Mouse (Mus musculus): Measurements from ENCODE around the gene 0610030E20Rik. TPM values are rescaled to one million over a fixed set of nuclear protein-coding genes. Genes with fewer than 3 reads are reported as not detected.

The 0610030E20Rik gene
- polyA plus RNA-seq, 1 experiment from 2014 or later = 20.2 TPM

GRCm38 (mm10) chr6:72355066-72355911, 8.2 kb downstream of the 0610030E20Rik start, which contains the start of gene Tmem150a:
TSS of gene Tmem150a (plus strand) at chr6:72355447.
- ATAC-seq (ENCODE audit: insufficient number of reproducible peaks, low FRiP score, low TSS enrichment, low read depth) = peak; percentile 81
- DNase-seq (ENCODE audit: low spot score) = peak; percentile 81
- Histone ChIP-seq H3K4me3 (ENCODE audit: low read depth, low read length) (peak within 1 kb of the TSS; percentile 59), H3K9me3 (ENCODE audit: control insufficient read depth, low read length) (no peaks in the 10 kb centered on the region), H3K9ac (ENCODE audit: low read length) (peak within 1 kb of the TSS; percentile 68), H3K4me1 (ENCODE audit: control insufficient read depth, insufficient read depth, low read length) (peaks cover 7% of the 10 kb centered on the region; the same call in 1 of the 2 replicates), H3K27me3 (ENCODE audit: control insufficient read depth, insufficient read depth, low read length) (no peaks in the 10 kb centered on the region), H3K4me2 (ENCODE audit: low read depth, severe bottlenecking) (peak within 1 kb of the TSS; percentile 95), H3K36me3 (ENCODE audit: control insufficient read depth, insufficient read depth, low read length) (peaks cover 6% of the 10 kb centered on the region), H3K27ac (replicated peaks; ENCODE audit: low read depth, low read length) (no peak within 1 kb of the TSS)
- under 1% methylated on average over 70 of the region's 71 CpGs for WGBS

- no peak; the same call in 1 of the 2 replicates for ATAC-seq (ENCODE audit: insufficient number of reproducible peaks, low FRiP score, low TSS enrichment, low read depth)
- Histone ChIP-seq H3K27ac (replicated peaks; ENCODE audit: low read depth, low read length) (no peak overlapping the region), H3K4me1 (ENCODE audit: control insufficient read depth, insufficient read depth, low read length) (peaks cover 7% of the 10 kb centered on the region; the same call in 1 of the 2 replicates), H3K9me3 (ENCODE audit: control insufficient read depth, low read length) (no peaks in the 10 kb centered on the region), H3K36me3 (ENCODE audit: control insufficient read depth, insufficient read depth, low read length) (peaks cover 6% of the 10 kb centered on the region), H3K9ac (ENCODE audit: low read length) (peak overlapping the region; percentile 68), H3K4me3 (ENCODE audit: low read depth, low read length) (peak overlapping the region; percentile 59), H3K4me2 (ENCODE audit: low read depth, severe bottlenecking) (peak overlapping the region; percentile 95), H3K27me3 (ENCODE audit: control insufficient read depth, insufficient read depth, low read length) (no peaks in the 10 kb centered on the region)
- no peak for DNase-seq (ENCODE audit: low spot score)
- WGBS = 31% methylated on average over 8 of the region's 8 CpGs
These were observed 8.9 kb downstream of the 0610030E20Rik start for GRCm38 (mm10) chr6:72356001-72356532.

- Histone ChIP-seq H3K27ac (replicated peaks; ENCODE audit: low read depth, low read length) (no peak overlapping the region), H3K36me3 (ENCODE audit: control insufficient read depth, insufficient read depth, low read length) (peaks cover 5% of the 10 kb centered on the region; the same call in 1 of the 2 replicates), H3K27me3 (ENCODE audit: control insufficient read depth, insufficient read depth, low read length) (no peaks in the 10 kb centered on the region), H3K4me1 (ENCODE audit: control insufficient read depth, insufficient read depth, low read length) (peaks cover 7% of the 10 kb centered on the region; the same call in 1 of the 2 replicates), H3K9me3 (ENCODE audit: control insufficient read depth, low read length) (no peaks in the 10 kb centered on the region), H3K4me3 (ENCODE audit: low read depth, low read length) (no peak overlapping the region), H3K4me2 (ENCODE audit: low read depth, severe bottlenecking) (no peak overlapping the region), H3K9ac (ENCODE audit: low read length) (no peak overlapping the region)
- 77% methylated on average over 5 of the region's 5 CpGs for WGBS
- ATAC-seq (ENCODE audit: insufficient number of reproducible peaks, low FRiP score, low TSS enrichment, low read depth) = no peak
- no peak for DNase-seq (ENCODE audit: low spot score)
These were observed 10.3 kb downstream of the 0610030E20Rik start for GRCm38 (mm10) chr6:72357164-72358079.

GRCm38 (mm10) chr6:72358086-72358764, 11.1 kb downstream of the 0610030E20Rik start:
- ATAC-seq (ENCODE audit: insufficient number of reproducible peaks, low FRiP score, low TSS enrichment, low read depth) (no peak), DNase-seq (ENCODE audit: low spot score) (no peak)
- no peak overlapping the region for H3K4me2 ChIP-seq (ENCODE audit: low read depth, severe bottlenecking)
- H3K9ac ChIP-seq (ENCODE audit: low read length) = no peak overlapping the region
- peaks cover 7% of the 10 kb centered on the region; the same call in 1 of the 2 replicates for H3K4me1 ChIP-seq (ENCODE audit: control insufficient read depth, insufficient read depth, low read length)
- H3K9me3 ChIP-seq (ENCODE audit: control insufficient read depth, low read length) = no peaks in the 10 kb centered on the region
- WGBS = 82% methylated on average over 9 of the region's 10 CpGs
- peaks cover 5% of the 10 kb centered on the region; the same call in 1 of the 2 replicates for H3K36me3 ChIP-seq (ENCODE audit: control insufficient read depth, insufficient read depth, low read length)
- no peak overlapping the region for H3K4me3 ChIP-seq (ENCODE audit: low read depth, low read length)
- no peak overlapping the region for H3K27ac ChIP-seq (replicated peaks; ENCODE audit: low read depth, low read length)
- no peaks in the 10 kb centered on the region for H3K27me3 ChIP-seq (ENCODE audit: control insufficient read depth, insufficient read depth, low read length)

GRCm38 (mm10) chr6:72359343-72359742, 12.2 kb downstream of the 0610030E20Rik start:
- H3K4me2 ChIP-seq (ENCODE audit: low read depth, severe bottlenecking) = no peak overlapping the region
- H3K36me3 ChIP-seq (ENCODE audit: control insufficient read depth, insufficient read depth, low read length) = peaks cover 5% of the 10 kb centered on the region; the same call in 1 of the 2 replicates
- no peaks in the 10 kb centered on the region for H3K27me3 ChIP-seq (ENCODE audit: control insufficient read depth, insufficient read depth, low read length)
- no peak for ATAC-seq (ENCODE audit: insufficient number of reproducible peaks, low FRiP score, low TSS enrichment, low read depth)
- WGBS = 76% methylated on average over 2 of the region's 2 CpGs
- DNase-seq (ENCODE audit: low spot score) = no peak
- no peak overlapping the region for H3K9ac ChIP-seq (ENCODE audit: low read length)
- no peak overlapping the region for H3K4me3 ChIP-seq (ENCODE audit: low read depth, low read length)
- no peaks in the 10 kb centered on the region for H3K9me3 ChIP-seq (ENCODE audit: control insufficient read depth, low read length)
- H3K4me1 ChIP-seq (ENCODE audit: control insufficient read depth, insufficient read depth, low read length) = peaks cover 4% of the 10 kb centered on the region; the same call in 1 of the 2 replicates
- no peak overlapping the region for H3K27ac ChIP-seq (replicated peaks; ENCODE audit: low read depth, low read length)

GRCm38 (mm10) chr6:72359891-72360598, 12.9 kb downstream of the 0610030E20Rik start:
- H3K36me3 ChIP-seq (ENCODE audit: control insufficient read depth, insufficient read depth, low read length) = peaks cover 5% of the 10 kb centered on the region; the same call in 1 of the 2 replicates
- H3K4me2 ChIP-seq (ENCODE audit: low read depth, severe bottlenecking) = no peak overlapping the region
- no peaks in the 10 kb centered on the region for H3K9me3 ChIP-seq (ENCODE audit: control insufficient read depth, low read length)
- no peak overlapping the region for H3K27ac ChIP-seq (replicated peaks; ENCODE audit: low read depth, low read length)
- ATAC-seq (ENCODE audit: insufficient number of reproducible peaks, low FRiP score, low TSS enrichment, low read depth) (no peak), DNase-seq (ENCODE audit: low spot score) (no peak)
- no peak overlapping the region for H3K9ac ChIP-seq (ENCODE audit: low read length)
- 88% methylated on average over 11 of the region's 11 CpGs for WGBS
- no peaks in the 10 kb centered on the region for H3K27me3 ChIP-seq (ENCODE audit: control insufficient read depth, insufficient read depth, low read length)
- no peaks in the 10 kb centered on the region; the same call in 1 of the 2 replicates for H3K4me1 ChIP-seq (ENCODE audit: control insufficient read depth, insufficient read depth, low read length)
- H3K4me3 ChIP-seq (ENCODE audit: low read depth, low read length) = no peak overlapping the region

GRCm38 (mm10) chr6:72360599-72360935, 13.4 kb downstream of the 0610030E20Rik start:
- Histone ChIP-seq H3K27ac (replicated peaks; ENCODE audit: low read depth, low read length) (no peak overlapping the region), H3K36me3 (ENCODE audit: control insufficient read depth, insufficient read depth, low read length) (peaks cover 5% of the 10 kb centered on the region; the same call in 1 of the 2 replicates), H3K9me3 (ENCODE audit: control insufficient read depth, low read length) (no peaks in the 10 kb centered on the region), H3K27me3 (ENCODE audit: control insufficient read depth, insufficient read depth, low read length) (no peaks in the 10 kb centered on the region), H3K4me3 (ENCODE audit: low read depth, low read length) (no peak overlapping the region), H3K4me2 (ENCODE audit: low read depth, severe bottlenecking) (no peak overlapping the region), H3K4me1 (ENCODE audit: control insufficient read depth, insufficient read depth, low read length) (no peaks in the 10 kb centered on the region; the same call in 1 of the 2 replicates), H3K9ac (ENCODE audit: low read length) (no peak overlapping the region)
- WGBS = 82% methylated on average over 7 of the region's 7 CpGs
- ATAC-seq (ENCODE audit: insufficient number of reproducible peaks, low FRiP score, low TSS enrichment, low read depth) (no peak), DNase-seq (ENCODE audit: low spot score) (no peak)

Data from limb, embryonic 11.5 days (tissue).